Mouse (Mus musculus) C2C12 (cell line): ENCODE measurements around the gene Il1a.

ENCODE experiments used
- CTCF ChIP-seq: IDR thresholded peaks from one replicate; pipeline ENCODE4 v1.5.1; 2011; ENCODE audit not compliant: control insufficient read depth, insufficient read depth, insufficient read length
- FOSL1 ChIP-seq: IDR thresholded peaks from one replicate; pipeline ENCODE4 v1.8.0; 2011; ENCODE audit warnings: mild to moderate bottlenecking, low read length; ENCODE audit not compliant: poor library complexity, insufficient read depth, severe bottlenecking

DNA sequence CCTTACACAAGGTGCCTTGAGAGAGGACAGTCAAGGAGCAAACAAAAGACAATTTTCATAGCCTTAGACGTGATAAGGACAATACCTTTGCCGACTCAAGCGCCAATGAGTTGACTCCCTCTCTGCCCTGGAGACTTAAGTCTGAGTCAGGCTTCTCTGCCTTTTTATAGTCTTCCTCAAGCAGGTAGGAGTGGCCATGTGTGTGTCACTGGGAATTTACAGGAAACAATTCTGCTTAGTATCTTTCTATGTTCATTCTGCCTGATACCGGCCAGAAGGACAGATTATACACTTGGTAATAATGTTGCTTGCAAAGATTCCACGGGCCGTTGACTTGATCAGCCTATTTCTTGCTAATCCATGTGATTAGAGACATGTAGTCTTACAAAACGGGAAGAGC is at the start of gene Il1a:
- TF ChIP-seq CTCF, result no peak
- TF ChIP-seq FOSL1, result no peak
